Mouse (Mus musculus): ENCODE data around the gene Sv2b. TPM values are rescaled to one million over a fixed set of nuclear protein-coding genes. Genes with fewer than 3 reads are reported as not detected.

Sv2b gene
- polyA plus RNA-seq, 1 experiment from 2014 or later: 10.4 TPM

GRCm38 (mm10) chr7:75253611-75254250, 55.3 kb downstream of the Sv2b start:
- H3K27ac ChIP-seq (ENCODE audit: low read length): no peak overlapping the region
- WGBS: 87% methylated on average over 8 of the region's 8 CpGs
- H3K36me3 ChIP-seq (ENCODE audit: control insufficient read depth, insufficient read depth, low read length): no peaks in the 10 kb centered on the region
- no peaks in the 10 kb centered on the region for H3K4me1 ChIP-seq (ENCODE audit: control insufficient read depth, insufficient read depth, low read length)
- H3K4me2 ChIP-seq (ENCODE audit: low read length): no peak overlapping the region
- no peak for ATAC-seq
- H3K27me3 ChIP-seq (ENCODE audit: control insufficient read depth, insufficient read depth, low read depth, low read length): no peaks in the 10 kb centered on the region
- no peak overlapping the region for H3K9ac ChIP-seq (ENCODE audit: low read depth, low read length)
- no peaks in the 10 kb centered on the region for H3K9me3 ChIP-seq (replicated peaks; ENCODE audit: control insufficient read depth, low read length, poor library complexity, severe bottlenecking)
- no peak overlapping the region for H3K4me3 ChIP-seq (ENCODE audit: low read depth, low read length)

- H3K4me2 ChIP-seq (ENCODE audit: low read length): no peak overlapping the region
- H3K27ac ChIP-seq (ENCODE audit: low read length): no peak overlapping the region
- no peak overlapping the region for H3K4me3 ChIP-seq (ENCODE audit: low read depth, low read length)
- WGBS: 39% methylated on average over 8 of the region's 8 CpGs
- no peaks in the 10 kb centered on the region for H3K27me3 ChIP-seq (ENCODE audit: control insufficient read depth, insufficient read depth, low read depth, low read length)
- no peaks in the 10 kb centered on the region for H3K4me1 ChIP-seq (ENCODE audit: control insufficient read depth, insufficient read depth, low read length)
- H3K36me3 ChIP-seq (ENCODE audit: control insufficient read depth, insufficient read depth, low read length): no peaks in the 10 kb centered on the region
- no peak overlapping the region for H3K9ac ChIP-seq (ENCODE audit: low read depth, low read length)
- no peak for ATAC-seq
- H3K9me3 ChIP-seq (replicated peaks; ENCODE audit: control insufficient read depth, low read length, poor library complexity, severe bottlenecking): no peaks in the 10 kb centered on the region
Observed at GRCm38 (mm10) chr7:75240754-75241507, 68.1 kb downstream of the Sv2b start.

GRCm38 (mm10) chr7:75236386-75236785, 72.7 kb downstream of the Sv2b start:
- Histone ChIP-seq H3K36me3 (ENCODE audit: control insufficient read depth, insufficient read depth, low read length) (no peaks in the 10 kb centered on the region), H3K9me3 (replicated peaks; ENCODE audit: control insufficient read depth, low read length, poor library complexity, severe bottlenecking) (no peaks in the 10 kb centered on the region), H3K4me2 (ENCODE audit: low read length) (no peak overlapping the region), H3K9ac (ENCODE audit: low read depth, low read length) (no peak overlapping the region), H3K27ac (ENCODE audit: low read length) (no peak overlapping the region), H3K4me3 (ENCODE audit: low read depth, low read length) (no peak overlapping the region), H3K27me3 (ENCODE audit: control insufficient read depth, insufficient read depth, low read depth, low read length) (no peaks in the 10 kb centered on the region), H3K4me1 (ENCODE audit: control insufficient read depth, insufficient read depth, low read length) (no peaks in the 10 kb centered on the region)
- WGBS: 94% methylated on average over 1 of the region's 1 CpGs
- ATAC-seq: no peak

- 90% methylated on average over 4 of the region's 4 CpGs for WGBS
- Histone ChIP-seq H3K9me3 (replicated peaks; ENCODE audit: control insufficient read depth, low read length, poor library complexity, severe bottlenecking) (peaks cover 5% of the 10 kb centered on the region; the same call in 1 of the 2 replicates), H3K27ac (ENCODE audit: low read length) (no peak overlapping the region), H3K27me3 (ENCODE audit: control insufficient read depth, insufficient read depth, low read depth, low read length) (no peaks in the 10 kb centered on the region), H3K4me3 (ENCODE audit: low read depth, low read length) (no peak overlapping the region), H3K36me3 (ENCODE audit: control insufficient read depth, insufficient read depth, low read length) (no peaks in the 10 kb centered on the region), H3K4me2 (ENCODE audit: low read length) (no peak overlapping the region), H3K9ac (ENCODE audit: low read depth, low read length) (no peak overlapping the region), H3K4me1 (ENCODE audit: control insufficient read depth, insufficient read depth, low read length) (no peaks in the 10 kb centered on the region)
- no peak for ATAC-seq
Observed at GRCm38 (mm10) chr7:75224206-75224605, 84.9 kb downstream of the Sv2b start.

DNA sequence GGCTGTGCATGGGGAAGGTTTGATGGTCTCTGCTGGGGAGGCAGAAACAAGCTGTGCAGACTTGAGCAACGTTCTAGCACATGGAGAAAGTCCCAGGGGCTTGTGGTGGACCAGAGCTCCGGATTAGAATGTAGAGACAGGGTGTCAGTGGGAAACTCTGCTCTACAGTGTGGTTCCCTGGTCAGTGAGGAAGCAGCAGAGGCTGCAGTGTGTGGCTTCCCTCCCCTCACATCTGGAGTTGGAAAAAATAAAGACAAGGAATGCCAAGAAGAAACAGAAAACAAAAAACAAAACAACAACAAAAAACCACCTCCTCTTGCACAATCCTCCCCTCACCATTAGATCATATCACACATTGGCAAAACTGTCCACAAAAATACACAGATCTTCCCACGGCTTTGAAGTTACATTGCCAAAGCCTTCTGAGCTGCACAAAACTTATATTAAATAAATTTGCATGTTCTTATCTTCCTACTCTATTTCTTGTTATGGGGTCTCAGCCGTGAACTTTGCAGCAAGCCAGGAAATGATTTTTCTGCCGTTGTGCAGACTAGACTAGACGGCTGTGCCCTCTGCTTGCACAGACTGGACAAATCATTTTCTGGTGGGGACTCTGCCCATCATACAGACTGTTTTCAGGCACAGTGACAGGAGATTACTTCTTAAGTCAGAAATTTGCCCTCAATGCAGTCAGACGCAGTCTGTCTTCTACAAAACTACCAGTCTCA, 86.2 kb downstream of the Sv2b start:
- Histone ChIP-seq H3K4me1 (ENCODE audit: control insufficient read depth, insufficient read depth, low read length) (no peaks in the 10 kb centered on the region), H3K36me3 (ENCODE audit: control insufficient read depth, insufficient read depth, low read length) (no peaks in the 10 kb centered on the region), H3K9ac (ENCODE audit: low read depth, low read length) (no peak overlapping the region), H3K27ac (ENCODE audit: low read length) (no peak overlapping the region), H3K27me3 (ENCODE audit: control insufficient read depth, insufficient read depth, low read depth, low read length) (no peaks in the 10 kb centered on the region), H3K9me3 (replicated peaks; ENCODE audit: control insufficient read depth, low read length, poor library complexity, severe bottlenecking) (peaks cover 5% of the 10 kb centered on the region; the same call in 1 of the 2 replicates), H3K4me3 (ENCODE audit: low read depth, low read length) (no peak overlapping the region), H3K4me2 (ENCODE audit: low read length) (no peak overlapping the region)
- no peak for ATAC-seq
- 81% methylated on average over 7 of the region's 7 CpGs for WGBS

DNA sequence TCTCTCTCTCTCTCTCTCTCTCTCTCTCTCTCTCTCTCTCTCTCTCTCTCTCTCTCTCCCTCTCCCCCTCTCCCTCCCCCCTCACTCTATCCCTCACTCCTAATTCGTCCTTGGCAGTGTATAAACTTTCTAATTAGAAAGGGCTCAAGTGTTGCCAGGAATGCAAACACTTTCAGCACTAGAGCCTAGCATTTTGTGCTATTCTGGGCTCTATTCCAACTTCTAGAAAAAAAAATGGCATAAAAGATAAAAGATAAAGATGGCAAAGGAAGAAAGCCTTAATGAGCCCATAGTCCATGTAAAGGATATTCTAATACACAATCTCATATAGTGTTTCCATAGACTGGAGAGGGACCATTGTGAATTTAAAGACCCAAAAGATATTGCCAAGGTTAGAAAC, 88.3 kb downstream of the Sv2b start:
- Histone ChIP-seq H3K27ac (ENCODE audit: low read length) (no peak overlapping the region), H3K4me3 (ENCODE audit: low read depth, low read length) (no peak overlapping the region), H3K9me3 (replicated peaks; ENCODE audit: control insufficient read depth, low read length, poor library complexity, severe bottlenecking) (peaks cover 5% of the 10 kb centered on the region; the same call in 1 of the 2 replicates), H3K4me1 (ENCODE audit: control insufficient read depth, insufficient read depth, low read length) (no peaks in the 10 kb centered on the region), H3K27me3 (ENCODE audit: control insufficient read depth, insufficient read depth, low read depth, low read length) (no peaks in the 10 kb centered on the region), H3K36me3 (ENCODE audit: control insufficient read depth, insufficient read depth, low read length) (no peaks in the 10 kb centered on the region), H3K9ac (ENCODE audit: low read depth, low read length) (no peak overlapping the region), H3K4me2 (ENCODE audit: low read length) (no peak overlapping the region)
- 41% methylated on average over 1 of the region's 1 CpGs for WGBS
- ATAC-seq: no peak

DNA sequence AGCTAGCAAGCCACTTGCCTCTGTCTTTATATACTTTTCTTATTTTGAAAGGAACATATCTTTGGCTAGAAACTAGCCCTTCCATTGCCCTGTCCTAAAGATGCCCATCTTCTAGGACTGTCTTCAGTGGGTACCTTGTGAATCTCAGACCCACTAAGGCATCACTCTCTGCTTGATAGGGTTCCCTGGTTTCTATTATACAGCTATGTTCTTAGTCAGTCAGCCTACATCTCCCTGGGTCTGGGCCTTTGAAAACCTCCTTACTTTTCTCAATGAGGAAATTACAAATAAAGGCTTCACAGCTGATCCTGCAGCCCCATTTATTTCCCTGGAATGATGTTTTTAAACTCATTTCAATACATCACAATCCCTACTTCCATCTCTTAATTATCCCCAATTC, 88.8 kb downstream of the Sv2b start:
- no peaks in the 10 kb centered on the region for H3K36me3 ChIP-seq (ENCODE audit: control insufficient read depth, insufficient read depth, low read length)
- no peak overlapping the region for H3K9ac ChIP-seq (ENCODE audit: low read depth, low read length)
- H3K27ac ChIP-seq (ENCODE audit: low read length): no peak overlapping the region
- H3K9me3 ChIP-seq (replicated peaks; ENCODE audit: control insufficient read depth, low read length, poor library complexity, severe bottlenecking): peaks cover 5% of the 10 kb centered on the region; the same call in 1 of the 2 replicates
- H3K4me3 ChIP-seq (ENCODE audit: low read depth, low read length): no peak overlapping the region
- no peaks in the 10 kb centered on the region for H3K4me1 ChIP-seq (ENCODE audit: control insufficient read depth, insufficient read depth, low read length)
- no peak for ATAC-seq
- no peak overlapping the region for H3K4me2 ChIP-seq (ENCODE audit: low read length)
- no peaks in the 10 kb centered on the region for H3K27me3 ChIP-seq (ENCODE audit: control insufficient read depth, insufficient read depth, low read depth, low read length)

GRCm38 (mm10) chr7:75216180-75216579, 92.9 kb downstream of the Sv2b start:
- WGBS: 88% methylated on average over 7 of the region's 7 CpGs
- Histone ChIP-seq H3K4me1 (ENCODE audit: control insufficient read depth, insufficient read depth, low read length) (no peaks in the 10 kb centered on the region), H3K9ac (ENCODE audit: low read depth, low read length) (no peak overlapping the region), H3K9me3 (replicated peaks; ENCODE audit: control insufficient read depth, low read length, poor library complexity, severe bottlenecking) (peaks cover 5% of the 10 kb centered on the region; the same call in 1 of the 2 replicates), H3K27ac (ENCODE audit: low read length) (no peak overlapping the region), H3K4me2 (ENCODE audit: low read length) (no peak overlapping the region), H3K4me3 (ENCODE audit: low read depth, low read length) (no peak overlapping the region), H3K36me3 (ENCODE audit: control insufficient read depth, insufficient read depth, low read length) (no peaks in the 10 kb centered on the region), H3K27me3 (ENCODE audit: control insufficient read depth, insufficient read depth, low read depth, low read length) (no peaks in the 10 kb centered on the region)
- ATAC-seq: no peak

DNA sequence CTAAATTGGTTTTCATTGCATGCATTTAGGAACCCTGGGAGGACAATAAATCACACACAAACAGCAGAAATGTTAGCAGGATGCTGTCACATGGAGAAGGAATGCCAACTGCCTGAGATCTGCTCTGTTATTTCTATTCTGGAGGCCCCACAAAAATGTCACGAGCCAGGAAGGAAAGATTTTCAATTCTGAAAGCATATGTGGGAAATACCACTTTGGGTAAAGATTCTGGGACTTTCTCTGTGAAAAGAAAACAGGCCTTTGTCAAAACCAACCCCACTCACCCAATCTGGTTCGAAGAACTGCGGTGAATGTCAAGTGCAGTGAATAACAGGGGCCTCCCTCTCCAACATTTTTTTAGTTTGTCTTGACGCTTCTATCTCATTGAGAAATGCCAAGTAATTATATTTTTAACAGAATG, 99.8 kb downstream of the Sv2b start:
- no peaks in the 10 kb centered on the region for H3K36me3 ChIP-seq (ENCODE audit: control insufficient read depth, insufficient read depth, low read length)
- ATAC-seq: no peak
- no peaks in the 10 kb centered on the region for H3K9me3 ChIP-seq (replicated peaks; ENCODE audit: control insufficient read depth, low read length, poor library complexity, severe bottlenecking)
- H3K9ac ChIP-seq (ENCODE audit: low read depth, low read length): no peak overlapping the region
- no peak overlapping the region for H3K4me2 ChIP-seq (ENCODE audit: low read length)
- no peaks in the 10 kb centered on the region for H3K4me1 ChIP-seq (ENCODE audit: control insufficient read depth, insufficient read depth, low read length)
- no peaks in the 10 kb centered on the region for H3K27me3 ChIP-seq (ENCODE audit: control insufficient read depth, insufficient read depth, low read depth, low read length)
- no peak overlapping the region for H3K27ac ChIP-seq (ENCODE audit: low read length)
- H3K4me3 ChIP-seq (ENCODE audit: low read depth, low read length): no peak overlapping the region
- 59% methylated on average over 4 of the region's 4 CpGs for WGBS

All from midbrain, embryonic 16.5 days (tissue).